Mouse (Mus musculus): Measurements from ENCODE around the gene Sema6d.

DNA sequence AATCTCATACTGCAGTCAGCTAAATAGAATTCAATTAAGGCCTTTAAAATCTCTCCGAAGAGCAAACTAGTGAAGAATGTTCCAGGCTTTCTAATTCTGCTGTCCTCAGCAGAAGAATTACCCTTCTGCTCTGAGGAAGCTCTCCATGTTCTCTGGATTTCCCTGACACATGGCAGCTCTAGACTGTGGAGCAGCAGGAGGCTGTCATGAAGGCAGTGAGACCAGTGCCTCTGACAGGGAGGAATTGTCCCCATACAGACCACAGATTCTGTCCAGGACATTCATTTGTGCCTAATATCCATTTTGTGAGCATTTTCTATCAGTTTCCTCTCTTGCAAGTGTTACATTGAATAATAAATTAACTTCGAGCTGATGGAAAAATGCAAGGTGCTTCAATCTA lies 99.5 kb downstream of the Sema6d start:
- no peak for TF ChIP-seq POLR2A (IDR thresholded peaks at IDR 0.05; ENCODE audit: insufficient read depth, low read depth, low read length)
- TF ChIP-seq CTCF (IDR thresholded peaks at IDR 0.05; ENCODE audit: insufficient read depth, low read depth, low read length): no peak

Data from olfactory bulb, adult 2 months (tissue).